Mouse (Mus musculus) small intestine, adult 2 months (tissue): Measurements from ENCODE around the gene Rab36.

Experiments used
- CTCF ChIP-seq: fragments of 200-500 bp; IDR thresholded peaks from 2 replicates; pipeline ENCODE4 v1.5.1; 2012; ENCODE audit warnings: low read depth, mild to moderate bottlenecking, control low read depth, inconsistent platforms, low read length, moderate library complexity, mixed read lengths; ENCODE audit not compliant: insufficient replicate concordance, insufficient read length; ENCODE audit errors: extremely low read depth
- POLR2A ChIP-seq: fragments of 200-500 bp; IDR thresholded peaks from 2 replicates; pipeline ENCODE4 v1.6.1; 2012; ENCODE audit warnings: low read depth, mild to moderate bottlenecking, control low read depth, inconsistent platforms, low read length, moderate library complexity

- TF ChIP-seq POLR2A: no peak
- no peak for TF ChIP-seq CTCF
These were observed 4.5 kb upstream of the Rab36 start, which contains the start of gene Rsph14 for GRCm38 (mm10) chr10:75032395-75032794.
